Mouse (Mus musculus) frontal cortex, postnatal 36 days (tissue): ENCODE results near the gene Suclg2.
"Not testable (repeated sequence)": the region's sequence is repeated elsewhere in the genome, so short reads cannot be mapped to it uniquely, and the experiment has no call there.

Source experiments
- DNase-seq, 2 experiments: peaks; one replicate each; pipeline ENCODE4 v3.0.0; 2022; ENCODE audit warnings: low spot score in 2 of 2

Suclg2 gene

DNA sequence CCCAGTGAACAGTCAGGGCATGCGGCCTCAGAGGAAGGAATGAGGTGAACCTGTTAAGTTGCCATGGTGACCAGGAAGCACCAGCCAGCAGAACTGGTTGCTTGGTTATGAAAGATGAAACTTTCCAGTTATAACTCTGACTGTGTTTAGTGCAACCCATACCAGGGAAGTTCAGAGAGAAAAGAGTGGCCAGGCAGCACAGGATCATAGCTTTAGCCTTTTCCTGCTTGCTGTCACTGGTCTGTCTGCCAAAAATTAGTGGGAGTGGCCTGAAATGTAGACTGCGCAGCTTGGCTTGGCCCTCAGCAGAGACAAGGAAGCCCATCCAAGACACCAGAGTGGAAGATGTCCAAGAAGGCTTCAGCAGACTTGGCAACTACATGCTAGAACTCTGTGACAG lies 96.8 kb downstream of the Suclg2 start:
- peak; percentile 21 to 27 for DNase-seq

- DNase-seq: no peak
These were observed 97.8 kb downstream of the Suclg2 start for GRCm38 (mm10) chr6:95620804-95621203.

DNA sequence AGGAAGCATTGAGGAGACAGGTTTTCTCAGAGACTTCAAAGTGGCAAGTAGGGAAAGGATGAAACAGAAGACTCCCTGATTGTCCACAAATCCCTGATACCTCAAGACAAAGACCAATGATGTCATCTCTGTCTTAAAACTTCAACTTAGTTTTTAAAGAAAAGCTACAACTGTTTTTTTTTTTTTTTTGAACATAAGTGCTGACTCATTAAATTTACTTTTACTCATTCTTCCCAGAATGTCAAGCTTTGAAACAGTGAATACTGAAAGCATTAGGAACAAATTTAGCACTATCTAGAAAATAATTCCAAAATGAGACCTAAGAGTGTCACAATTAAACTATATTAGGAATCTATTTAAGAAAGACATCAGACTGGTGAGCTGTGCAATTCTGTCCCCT lies 98.8 kb downstream of the Suclg2 start:
- DNase-seq: no peak

DNA sequence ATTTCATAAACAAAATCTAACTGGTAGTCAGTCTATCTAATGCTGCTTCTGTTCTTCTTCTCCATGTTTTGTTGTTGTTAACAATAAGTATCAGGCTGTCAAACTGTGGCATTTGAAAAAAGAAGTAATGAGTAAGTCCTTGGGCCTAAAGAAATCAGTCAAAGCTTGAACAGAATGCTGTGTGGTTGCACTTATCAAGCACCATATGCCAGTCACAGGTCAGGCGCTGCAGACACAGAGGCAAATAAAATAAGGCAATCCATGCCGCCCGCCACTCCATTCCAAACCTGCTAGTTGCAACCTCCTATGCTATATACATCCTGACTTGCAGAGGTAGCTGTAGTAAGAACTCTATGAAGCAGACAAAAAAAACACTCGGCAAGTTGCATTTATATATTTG lies 100.2 kb downstream of the Suclg2 start:
- DNase-seq: no peak

- no peak for DNase-seq
These were observed 105.4 kb downstream of the Suclg2 start for GRCm38 (mm10) chr6:95613228-95613627.

GRCm38 (mm10) chr6:95612412-95613022 lies 106.1 kb downstream of the Suclg2 start:
- no peak for DNase-seq

DNA sequence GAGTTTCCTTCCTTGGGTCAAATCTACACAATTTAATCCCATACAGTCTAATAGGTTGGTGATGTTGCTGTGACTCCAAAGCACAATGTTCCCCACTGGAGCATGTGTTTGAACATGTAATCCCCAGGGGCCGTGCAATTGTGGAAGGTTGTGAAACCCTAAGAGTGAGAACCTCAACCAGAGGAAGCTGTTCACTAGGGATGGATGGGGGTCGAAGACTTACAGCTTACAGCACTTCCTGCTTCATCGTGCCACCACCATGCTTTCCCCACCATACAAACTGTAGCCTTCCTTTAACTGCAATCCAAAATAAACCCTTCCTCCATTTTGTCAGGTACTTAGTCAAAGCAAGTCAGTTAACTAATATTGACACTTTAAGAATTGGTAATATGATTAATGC lies 107.5 kb downstream of the Suclg2 start:
- no peak for DNase-seq

DNA sequence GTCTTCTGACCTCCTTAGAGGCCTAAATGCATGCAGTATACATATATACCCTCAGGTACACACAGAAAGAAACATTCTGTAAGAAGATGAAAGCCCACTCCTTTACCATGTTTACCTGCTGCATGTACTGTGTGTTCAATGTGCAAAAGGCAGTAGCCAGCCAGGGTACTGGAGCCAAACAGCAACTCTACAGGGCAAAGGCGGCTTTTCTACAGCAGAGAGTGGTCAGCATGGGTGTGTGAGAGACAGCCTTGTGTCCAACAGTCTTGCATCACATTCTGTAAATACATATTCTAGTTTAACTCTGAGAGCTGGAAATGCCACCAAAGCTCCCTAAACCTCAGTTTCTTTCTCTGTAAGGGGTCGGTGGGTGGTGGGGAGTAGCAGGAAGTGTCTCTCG lies 110.5 kb downstream of the Suclg2 start:
- no peak for DNase-seq

GRCm38 (mm10) chr6:95600731-95601130 lies 117.9 kb downstream of the Suclg2 start:
- not testable (repeated sequence) for DNase-seq

- no peak for DNase-seq
These were observed 121.5 kb downstream of the Suclg2 start for GRCm38 (mm10) chr6:95596766-95597750.

DNA sequence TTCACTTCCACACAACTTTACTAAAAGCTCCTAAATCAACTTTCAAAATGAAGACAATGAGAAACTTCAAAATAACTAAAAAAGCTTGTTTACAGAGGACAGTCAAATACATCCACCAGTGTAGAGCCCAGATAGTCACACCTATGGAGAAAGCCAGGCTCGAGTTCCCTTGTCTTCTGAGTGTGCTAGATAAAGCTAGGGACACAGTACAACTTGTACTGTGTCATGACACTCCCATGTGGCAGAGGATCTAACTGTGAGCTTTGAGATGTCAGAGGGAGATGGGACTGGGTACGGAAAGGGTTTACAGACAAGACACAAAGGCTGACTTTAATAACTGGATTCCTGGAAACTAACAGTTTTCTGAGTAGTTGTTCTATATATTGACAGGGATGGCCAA lies 122.7 kb downstream of the Suclg2 start:
- DNase-seq: no peak

- peak in 1 of 2 experiments; percentile 2 for DNase-seq
These were observed 124.4 kb downstream of the Suclg2 start for GRCm38 (mm10) chr6:95594239-95594638.

- no peak for DNase-seq
These were observed 126.2 kb downstream of the Suclg2 start for GRCm38 (mm10) chr6:95592396-95592795.

- DNase-seq: no peak
These were observed 128.1 kb downstream of the Suclg2 start for GRCm38 (mm10) chr6:95590463-95590862.

- no peak for DNase-seq
These were observed 131.3 kb downstream of the Suclg2 start for GRCm38 (mm10) chr6:95587108-95587796.

DNA sequence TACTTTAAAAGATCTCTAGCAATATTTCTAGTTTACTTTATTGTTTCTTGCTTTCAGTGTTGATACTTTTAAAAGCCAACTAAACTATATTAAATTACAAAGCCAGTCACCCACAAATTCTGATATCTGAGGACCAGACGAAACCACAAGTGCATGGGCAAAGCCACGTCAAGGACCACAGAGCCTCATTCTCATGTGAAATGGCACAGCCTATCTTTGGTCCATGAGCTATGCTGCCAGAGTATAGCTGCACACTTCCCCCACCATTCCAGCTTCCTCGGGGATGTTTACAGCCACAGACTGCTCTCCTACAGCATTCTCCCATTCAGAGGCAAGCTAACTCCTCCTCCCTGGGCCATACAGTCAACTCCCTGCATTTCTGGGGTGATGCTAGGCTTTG lies 136.7 kb downstream of the Suclg2 start:
- DNase-seq: no peak

DNA sequence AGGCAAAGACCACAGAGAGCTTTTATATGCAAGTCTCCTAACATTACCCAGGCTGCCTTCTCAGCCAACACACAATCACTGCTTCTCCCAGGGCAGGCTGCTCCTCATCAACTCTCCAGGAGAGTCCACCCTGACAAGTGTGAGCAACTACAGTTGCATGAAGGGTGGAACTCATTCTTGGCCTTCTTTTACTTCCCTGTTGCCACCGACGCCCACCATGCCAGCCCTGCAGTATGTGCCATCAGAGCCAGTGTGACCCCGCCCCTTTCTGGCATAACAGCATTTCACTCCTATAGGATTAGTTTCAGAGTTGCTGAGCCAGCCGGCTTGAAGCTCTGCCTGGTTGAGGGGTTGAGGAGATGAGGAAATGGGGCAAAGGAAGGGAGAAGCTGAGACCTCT lies 138.8 kb downstream of the Suclg2 start:
- no peak for DNase-seq

DNA sequence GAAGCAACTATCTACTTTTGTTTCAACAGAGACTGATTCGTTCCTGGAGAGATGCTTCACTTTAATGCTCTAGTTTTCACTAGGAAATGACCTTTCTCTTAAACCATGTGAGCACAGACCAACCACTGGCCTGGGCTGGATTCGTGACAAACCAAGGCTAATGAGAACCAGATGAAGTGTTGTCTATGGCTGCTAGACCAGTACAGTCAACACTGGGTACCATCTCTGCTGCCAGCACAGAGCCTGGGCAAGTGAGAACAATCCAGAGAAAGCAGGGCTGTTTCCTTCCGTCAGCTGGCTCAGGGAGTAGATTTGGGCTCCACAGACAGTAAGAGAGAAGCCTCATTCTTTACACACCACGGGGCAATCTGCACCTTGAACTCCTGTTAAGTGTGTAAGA lies 143.1 kb downstream of the Suclg2 start:
- no peak for DNase-seq

DNA sequence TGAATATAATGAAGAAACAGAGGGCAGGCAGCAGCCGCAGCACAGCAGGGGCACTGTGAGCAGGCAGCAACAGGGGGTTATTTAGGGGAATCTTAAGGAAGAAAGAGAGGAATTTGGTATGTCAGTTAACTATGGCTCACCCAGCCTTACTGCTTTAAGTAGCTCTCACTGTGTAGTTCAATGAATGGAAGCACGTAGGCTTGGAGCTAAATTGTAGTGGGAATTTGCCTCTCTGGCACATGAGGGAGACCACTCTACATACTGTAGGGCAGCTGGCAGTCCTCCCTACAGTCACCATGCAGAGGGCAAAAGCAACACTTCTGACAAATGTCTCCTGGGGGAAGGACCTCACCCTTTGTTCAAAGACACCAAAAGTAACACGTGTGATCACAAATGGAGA lies 143.7 kb downstream of the Suclg2 start:
- no peak for DNase-seq

DNA sequence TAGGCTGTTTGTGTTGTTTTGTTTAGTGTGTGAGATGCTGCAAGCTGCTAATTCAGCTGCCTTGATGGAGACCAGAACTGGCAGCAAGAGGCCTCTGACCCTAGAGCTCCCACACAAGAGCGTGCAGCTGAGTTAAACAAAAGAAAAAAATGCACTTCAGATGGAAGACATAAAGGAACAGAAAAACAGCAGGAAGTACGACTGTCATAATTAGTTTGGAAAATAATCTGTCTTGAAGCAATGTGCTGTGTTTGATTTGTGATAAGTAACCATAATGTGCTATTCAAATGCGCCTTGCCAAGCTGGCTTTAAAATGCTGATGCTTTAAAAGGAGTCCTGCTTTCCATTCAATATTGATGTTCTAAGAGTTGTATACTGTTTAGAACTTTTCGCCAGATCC lies 144.2 kb downstream of the Suclg2 start:
- no peak for DNase-seq

GRCm38 (mm10) chr6:95573035-95573759 lies 145.4 kb downstream of the Suclg2 start:
- DNase-seq: no peak

DNA sequence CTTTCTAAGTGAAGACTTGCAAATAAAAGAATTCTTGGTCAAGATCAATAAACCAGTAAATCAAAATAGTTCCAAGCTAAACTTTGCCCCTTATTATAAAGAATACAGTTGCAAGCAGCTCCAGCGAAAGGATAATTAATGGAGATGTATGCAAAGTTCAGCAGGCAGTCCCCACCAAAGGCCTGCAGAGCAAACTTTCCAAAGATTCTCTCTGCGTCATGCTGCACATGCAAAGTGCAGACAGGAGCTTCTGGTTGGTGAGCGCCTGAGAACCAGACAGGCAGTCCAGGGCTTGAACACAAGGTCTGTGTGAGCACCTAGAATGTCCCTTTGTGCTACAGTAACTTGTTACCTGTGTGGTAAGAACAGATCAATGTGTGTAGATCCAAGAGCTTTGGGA lies 147.0 kb downstream of the Suclg2 start:
- no peak for DNase-seq
